Mouse (Mus musculus) fibroblast of lung, adult 2 months (primary cell): Measurements from ENCODE around the gene Gabpb2.

Source experiments
- DNase-seq: peaks from one replicate; pipeline ENCODE4 v3.0.0-alpha.2; 2011; ENCODE audit warnings: low read depth

The Gabpb2 gene

DNA sequence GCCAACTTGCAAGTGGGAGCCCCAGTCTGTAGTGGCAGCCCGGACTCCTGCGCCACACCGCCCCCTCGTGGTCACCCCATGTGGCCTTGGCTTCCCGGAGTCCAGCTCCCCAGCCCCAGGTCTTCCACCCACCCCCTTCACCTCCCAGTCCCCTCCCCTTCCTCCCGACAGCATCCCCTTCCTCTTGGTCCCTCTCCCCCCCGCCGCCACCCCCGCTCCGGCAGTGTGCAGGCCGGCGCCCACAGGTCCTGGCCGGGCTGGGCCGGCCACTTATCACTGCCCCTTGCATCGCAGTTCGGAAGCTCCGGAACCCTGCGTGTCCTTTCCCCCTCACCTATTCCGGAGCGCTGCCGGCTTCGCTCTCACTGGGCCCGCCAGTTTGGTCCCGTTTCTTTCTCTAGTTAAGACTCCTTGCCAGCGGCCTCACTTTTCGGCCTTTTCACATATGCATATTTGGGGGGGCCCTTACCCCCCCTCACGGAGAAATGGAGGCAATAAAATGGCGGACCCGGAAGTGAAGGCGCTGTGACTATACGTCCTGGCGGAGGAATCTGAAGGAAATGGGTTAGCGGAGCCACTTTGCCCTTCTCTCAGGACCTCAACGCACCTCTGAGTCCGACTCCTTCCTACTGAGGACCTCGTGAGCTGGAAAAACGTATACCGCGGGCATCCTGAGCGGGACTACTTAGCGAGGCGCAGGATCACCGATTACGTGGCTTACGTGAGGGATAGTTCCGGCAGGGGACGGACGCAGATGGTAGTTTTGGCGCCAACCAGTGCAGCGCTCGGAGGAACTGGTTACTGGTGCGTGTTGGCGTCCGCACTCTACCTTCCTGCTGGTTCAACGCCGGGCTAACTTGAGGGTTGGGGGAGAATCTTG is at the start of gene Gabpb2:
TSS of gene Gabpb2 (minus strand) at position 662 of the 880 bp plus-strand sequence.
- no peak for DNase-seq

DNA sequence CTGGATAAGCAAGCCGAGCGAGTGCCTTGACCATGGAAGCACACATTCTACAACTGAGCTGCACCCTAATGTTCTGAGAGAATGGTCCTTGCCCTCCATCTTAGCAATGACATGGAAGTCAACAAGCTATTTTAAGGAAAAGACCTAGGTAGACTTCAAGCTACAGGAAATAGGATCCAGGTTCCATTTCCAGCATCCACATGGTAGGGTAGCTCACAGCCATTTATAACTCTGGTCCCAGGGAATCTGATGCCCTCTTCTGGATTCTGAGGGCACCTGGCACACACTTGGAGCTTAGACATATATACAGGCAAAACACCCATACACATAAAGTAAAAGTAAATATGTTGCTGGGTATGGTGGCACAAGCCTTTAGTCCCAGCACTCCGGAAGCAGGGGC is 48.3 kb upstream of the Gabpb2 start:
- DNase-seq = no peak

DNA sequence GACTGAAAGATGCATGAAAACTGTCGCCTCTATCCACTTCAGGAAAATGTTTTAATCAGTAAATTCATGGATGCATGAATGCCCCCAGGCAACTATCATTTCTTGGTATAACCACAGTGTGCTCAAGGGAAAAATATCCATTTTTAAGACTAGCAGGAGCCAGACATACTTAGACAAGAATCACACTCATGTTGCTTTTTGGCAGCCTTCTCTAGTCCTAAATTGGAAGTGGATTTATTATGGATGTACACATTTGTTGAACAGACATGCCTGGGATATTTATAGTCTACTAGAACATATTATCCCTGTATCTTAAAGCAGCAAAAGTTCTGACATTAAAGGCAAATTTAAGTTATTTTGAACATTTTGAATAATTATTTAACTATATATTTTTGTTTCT is 47.0 kb upstream of the Gabpb2 start:
- DNase-seq = no peak

DNA sequence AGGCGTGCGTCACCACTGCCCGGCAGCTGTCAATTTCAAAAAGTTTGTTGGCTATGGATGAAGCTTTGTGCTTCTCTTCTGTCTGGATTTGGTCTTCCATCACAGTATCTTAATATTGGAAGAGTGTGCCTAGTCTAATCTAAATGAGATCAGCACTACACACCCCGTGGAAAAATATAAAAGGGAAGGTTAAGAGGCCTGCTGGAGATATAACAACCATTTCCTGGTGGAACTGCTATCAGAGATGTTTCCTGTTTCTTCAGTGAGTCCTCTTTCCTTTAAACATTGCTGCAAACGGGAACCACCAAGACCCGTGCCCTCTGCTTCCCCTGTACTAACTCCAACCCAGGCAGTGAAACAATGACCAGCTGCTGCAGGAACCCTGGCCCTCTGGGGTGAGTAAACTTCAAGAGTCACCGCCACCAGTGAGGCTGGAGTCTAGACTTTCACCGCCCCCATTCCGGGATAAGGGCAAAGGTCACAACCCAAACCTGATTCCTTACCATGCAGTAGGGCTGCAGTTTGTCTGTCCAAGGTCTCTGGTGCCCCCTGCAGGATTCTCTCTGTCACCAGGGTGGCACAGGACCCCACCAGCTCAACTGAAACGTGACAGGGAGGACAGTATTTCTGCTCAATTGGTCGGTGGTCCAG is 45.5 kb upstream of the Gabpb2 start:
- DNase-seq = no peak

GRCm38 (mm10) chr3:95261975-95262374 is 44.3 kb upstream of the Gabpb2 start:
- no peak for DNase-seq

- DNase-seq = no peak
These were observed 39.2 kb upstream of the Gabpb2 start for GRCm38 (mm10) chr3:95256931-95257330.

DNA sequence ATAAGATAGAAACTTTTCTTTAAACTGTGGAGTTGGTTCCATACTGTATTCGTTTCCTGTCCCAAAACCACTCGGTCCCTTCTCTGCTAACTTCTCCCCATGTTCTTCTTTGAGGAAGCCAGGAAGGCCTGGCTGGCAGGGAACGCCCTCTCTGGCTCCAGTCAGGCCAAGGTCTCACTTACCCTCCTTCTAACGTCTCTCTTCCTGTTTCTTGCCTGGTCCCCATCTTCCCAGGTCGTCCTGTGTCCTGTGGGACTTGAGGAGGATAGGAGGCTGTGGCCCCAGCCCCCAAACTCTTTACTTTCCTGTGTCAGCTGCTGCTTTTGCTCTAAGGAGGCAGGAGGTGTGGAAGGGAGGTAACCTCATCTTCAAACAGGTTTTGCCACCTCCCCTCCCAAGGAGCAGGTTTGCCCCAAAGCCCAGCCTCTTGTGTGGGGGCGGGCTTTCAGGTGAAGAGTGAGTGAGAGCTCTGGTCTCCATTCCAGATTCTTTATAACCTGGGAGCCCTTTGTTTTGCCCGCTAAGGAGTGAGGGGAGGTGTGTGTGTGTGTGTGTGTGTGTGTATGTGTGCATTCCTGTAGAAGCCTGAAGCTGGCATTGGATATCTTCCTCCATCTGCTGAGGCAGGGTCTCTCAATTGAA is 33.2 kb upstream of the Gabpb2 start, which contains the start of gene Bnipl:
TSS of gene Bnipl (minus strand) at position 411 of the 642 bp plus-strand sequence.
- no peak for DNase-seq

- no peak for DNase-seq
These were observed 32.6 kb upstream of the Gabpb2 start for GRCm38 (mm10) chr3:95250361-95250760.

- DNase-seq = no peak
These were observed 30.1 kb upstream of the Gabpb2 start for GRCm38 (mm10) chr3:95247660-95248336.

DNA sequence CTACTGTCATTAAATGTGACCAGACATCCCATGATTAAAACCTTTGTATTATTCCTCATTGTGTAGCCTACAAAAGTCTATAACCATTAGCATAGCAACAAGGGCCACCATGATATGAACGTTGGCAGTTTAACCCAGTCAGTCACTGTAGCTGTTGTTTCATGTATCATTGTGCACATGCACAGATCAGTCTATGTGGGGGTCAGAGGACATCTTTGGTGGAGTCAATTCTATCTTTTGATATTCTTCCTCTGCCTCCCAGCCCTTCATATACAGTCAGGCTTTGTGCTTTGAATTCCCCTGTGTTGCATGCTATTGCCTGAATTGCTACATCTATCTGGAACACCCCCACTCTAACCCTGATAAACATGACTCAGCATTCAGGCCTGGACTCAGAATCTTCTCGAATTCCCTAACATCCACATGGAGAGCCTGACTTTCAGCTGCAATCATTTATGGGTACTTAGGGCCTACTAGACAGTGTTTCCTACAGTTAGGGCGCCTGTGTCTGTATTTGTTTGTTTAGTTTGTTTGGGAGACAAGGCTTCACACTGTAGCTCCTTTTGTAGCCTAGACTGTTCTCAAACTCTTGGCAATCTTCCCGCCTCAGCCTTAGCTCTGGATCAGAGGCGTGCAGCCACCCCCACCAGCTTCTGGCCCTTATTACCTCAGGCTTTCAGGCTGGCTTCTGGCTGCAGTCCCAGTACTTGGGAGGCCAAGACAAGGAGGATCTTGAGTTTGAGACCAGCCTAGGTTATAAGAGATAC is 28.9 kb upstream of the Gabpb2 start:
- peak; percentile 84 for DNase-seq

- DNase-seq = no peak
These were observed 25.4 kb upstream of the Gabpb2 start for GRCm38 (mm10) chr3:95243086-95243485.

DNA sequence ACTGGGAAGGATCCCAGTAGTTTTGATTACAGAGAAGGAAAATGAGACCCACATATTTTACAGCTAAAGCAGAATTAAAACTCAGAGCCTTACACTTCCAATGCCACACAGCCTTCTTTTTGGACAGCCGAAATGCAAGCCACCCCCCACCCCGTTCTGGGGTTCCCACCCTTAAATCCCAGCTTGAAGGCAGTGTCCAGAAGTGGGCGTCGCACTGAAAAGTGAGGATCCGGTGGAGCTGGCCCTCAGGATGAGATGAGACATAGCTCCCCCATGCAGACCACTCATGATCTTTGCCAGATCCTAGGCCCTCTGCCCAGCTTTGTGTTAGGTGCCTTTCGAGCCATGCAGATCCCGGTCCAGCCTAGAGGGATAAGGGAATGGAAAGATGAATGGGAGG is 23.8 kb upstream of the Gabpb2 start, which contains the start of gene Gm128:
TSS of gene Gm128 (minus strand) at position 101 of the 400 bp plus-strand sequence.
- no peak for DNase-seq

DNA sequence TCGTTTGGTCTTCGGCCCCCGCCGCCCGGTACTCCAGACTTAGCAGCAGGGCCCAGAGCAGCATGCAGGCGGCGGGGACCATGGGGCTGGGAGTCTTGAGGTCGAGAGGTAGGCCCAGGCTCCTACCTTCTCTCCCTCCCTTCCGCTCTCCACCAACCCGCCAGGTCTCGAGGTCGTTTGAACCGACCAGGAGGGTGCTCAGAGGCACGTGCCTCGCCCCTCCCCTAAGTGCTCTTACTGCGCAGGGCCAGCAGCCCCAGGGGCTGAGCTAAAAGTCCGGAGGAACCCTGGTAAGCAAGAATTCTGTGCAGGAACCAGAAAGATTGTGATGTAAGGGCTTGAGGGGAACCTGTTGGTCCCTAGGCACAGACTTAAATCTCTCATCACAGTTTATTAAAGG is 23.2 kb upstream of the Gabpb2 start:
- no peak for DNase-seq

GRCm38 (mm10) chr3:95239971-95240370 is 22.3 kb upstream of the Gabpb2 start:
- DNase-seq = no peak

GRCm38 (mm10) chr3:95239022-95239421 is 21.3 kb upstream of the Gabpb2 start:
- no peak for DNase-seq

DNA sequence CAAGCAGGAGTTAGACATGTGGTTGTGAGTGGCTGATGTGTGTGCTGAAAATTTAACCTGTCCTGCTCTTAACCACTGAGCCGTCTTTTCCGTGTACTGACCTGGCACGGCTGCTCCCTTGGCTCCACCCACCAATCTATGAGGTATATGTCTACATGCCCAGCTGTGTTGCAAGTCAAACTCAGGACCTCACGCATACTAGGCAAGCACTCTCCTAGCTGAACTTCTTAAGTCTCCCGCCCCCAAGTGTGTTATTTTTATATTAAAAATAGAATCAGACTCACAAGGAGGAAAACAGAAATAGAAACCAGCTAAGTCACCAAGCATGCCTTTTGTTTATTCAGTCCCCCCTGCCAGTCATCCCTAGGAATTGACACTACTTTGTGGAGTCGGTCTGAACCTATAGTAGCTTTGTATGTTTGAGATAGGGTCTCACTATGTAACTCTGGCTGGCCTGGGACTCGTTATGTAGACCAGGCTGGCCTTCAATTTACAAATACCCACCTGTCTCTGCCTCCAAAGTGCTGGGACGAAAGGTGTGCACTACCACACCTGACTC is 19.9 kb upstream of the Gabpb2 start:
- DNase-seq = no peak

DNA sequence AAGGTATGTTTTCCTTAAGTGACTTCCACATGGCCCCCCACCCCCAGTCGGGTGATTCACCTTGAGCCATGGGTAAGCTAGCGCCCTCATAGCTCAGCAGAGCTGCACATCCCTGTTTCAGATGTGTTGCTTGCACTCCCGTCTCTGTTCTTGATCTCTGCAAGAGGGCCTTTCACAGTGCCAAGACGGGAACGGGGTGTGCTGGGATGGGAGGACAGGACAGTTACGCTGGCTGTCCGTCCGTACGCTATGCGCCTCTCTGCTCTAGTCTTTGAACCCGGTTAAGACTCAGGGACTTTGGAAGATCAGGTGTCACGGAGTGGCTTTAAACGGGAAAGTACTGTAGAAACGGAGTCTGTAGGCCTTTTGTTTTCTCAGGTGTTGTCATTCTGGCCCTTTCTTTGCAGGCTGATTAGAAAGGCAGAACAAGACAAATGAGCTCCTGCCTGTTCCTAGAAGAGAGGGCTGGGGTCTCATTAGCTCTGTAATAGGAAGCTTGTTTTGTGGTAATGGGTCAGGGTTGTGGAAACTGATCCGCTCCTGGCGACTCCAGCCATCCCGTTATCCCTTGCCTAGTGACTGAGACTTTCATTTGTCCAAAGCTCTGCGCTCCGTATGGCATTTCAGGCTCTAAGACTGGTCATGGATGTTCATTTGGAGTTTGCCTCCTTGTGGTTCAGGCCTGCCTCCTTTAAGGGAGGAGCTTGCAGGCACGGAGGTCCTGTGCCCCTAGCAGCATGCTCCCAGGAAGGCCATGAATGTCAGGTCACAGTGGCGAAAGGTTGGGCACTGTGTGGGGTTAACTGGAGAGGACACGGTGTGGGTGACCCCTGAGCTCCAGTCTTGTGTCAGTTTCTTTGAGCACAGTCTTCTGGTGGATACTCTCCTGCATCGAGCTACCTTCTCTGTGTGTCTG is 17.9 kb upstream of the Gabpb2 start:
- DNase-seq = no peak

DNA sequence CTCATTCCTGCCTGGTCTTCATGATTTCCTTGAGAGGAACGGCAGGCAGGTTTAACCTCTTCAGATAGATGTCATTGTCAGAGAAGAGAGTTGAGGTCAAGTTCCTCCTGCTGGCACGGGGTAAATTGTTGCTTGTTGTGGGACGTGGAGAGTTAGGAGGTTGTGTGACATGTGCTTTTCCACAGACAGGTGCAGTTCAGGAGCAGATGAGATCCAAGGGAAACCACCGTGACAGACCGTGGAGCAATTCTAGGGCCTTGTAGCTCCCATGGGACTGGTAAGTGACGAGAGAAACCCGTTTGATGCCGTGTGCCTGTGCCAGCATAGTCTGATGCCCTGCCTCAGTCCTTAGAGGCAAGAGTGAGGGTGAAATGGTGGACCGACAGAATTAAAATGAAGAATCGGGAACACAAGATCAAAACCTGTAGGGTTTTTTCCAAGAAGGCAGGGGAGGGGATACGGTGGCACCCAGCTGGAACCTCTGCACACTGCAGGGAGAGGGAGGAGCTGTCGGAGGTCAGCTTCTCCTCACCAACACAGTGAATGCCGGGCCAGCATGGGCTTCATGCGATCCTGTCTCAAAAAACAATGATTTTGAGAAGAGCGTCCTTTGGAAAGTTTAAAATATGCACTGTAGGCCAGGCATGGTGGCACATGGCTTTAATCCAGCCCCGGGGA is 15.7 kb upstream of the Gabpb2 start:
- DNase-seq = no peak

DNA sequence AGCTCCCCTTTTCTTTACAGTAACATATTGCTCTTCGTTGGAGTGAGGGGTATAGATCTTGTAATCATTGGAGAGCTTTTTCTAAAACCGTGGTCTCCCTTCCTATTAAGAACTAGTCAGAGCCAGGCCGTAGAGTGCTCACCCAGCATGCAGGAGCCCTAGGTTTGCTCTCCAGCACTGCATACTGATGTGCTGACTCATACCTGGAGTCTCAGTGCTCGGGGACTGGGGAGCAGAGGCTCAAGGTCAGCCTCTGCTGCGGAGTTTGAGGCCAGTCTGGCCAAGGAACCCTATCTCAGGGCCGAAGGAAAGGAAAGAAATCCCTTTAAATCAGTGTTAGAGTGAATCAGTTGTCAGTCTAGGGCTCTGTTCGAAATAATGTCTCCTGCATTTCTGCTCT is 15.1 kb upstream of the Gabpb2 start:
- no peak for DNase-seq
